Mouse (Mus musculus) lung, adult 2 months (tissue): ENCODE measurements around the gene Hspb7.

Experiments used
- CTCF ChIP-seq: fragments of 200-500 bp; IDR thresholded peaks from 2 replicates; pipeline ENCODE4 v1.5.1; 2011; ENCODE audit warnings: mild to moderate bottlenecking, low read length, control low read depth; ENCODE audit not compliant: insufficient read depth
- POLR2A ChIP-seq: fragments of 200-500 bp; IDR thresholded peaks from 2 replicates; pipeline ENCODE4 v1.6.1; 2011; ENCODE audit warnings: low read depth, mild to moderate bottlenecking, control low read depth, low read length, borderline replicate concordance; ENCODE audit errors: extremely low read depth

DNA sequence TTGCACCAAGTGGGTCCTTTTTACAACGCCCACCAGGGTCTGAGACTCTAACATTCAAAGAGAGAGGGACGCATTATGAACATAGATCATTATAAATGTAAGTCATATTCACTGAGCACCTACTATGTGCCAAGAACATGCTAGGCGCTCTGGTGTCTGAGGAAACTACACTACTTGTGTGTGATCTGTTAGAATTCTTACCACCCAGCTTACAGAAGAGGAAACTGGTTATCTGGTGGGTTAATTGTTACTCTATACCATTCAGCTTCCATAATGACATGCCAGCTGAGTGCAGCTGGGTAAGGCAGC, 15.3 kb upstream of the Hspb7 start:
- TF ChIP-seq CTCF, result no peak
- TF ChIP-seq POLR2A, result no peak
